Mouse (Mus musculus): ENCODE measurements around the gene Omt2a. TPM values are rescaled to one million over a fixed set of nuclear protein-coding genes. Genes with fewer than 3 reads are reported as not detected.
A peak's percentile ranks its signal among the peaks of the same experiment; 100 is the strongest.
"Not testable (repeated sequence)": the region's sequence is repeated elsewhere in the genome, so short reads cannot be mapped to it uniquely, and the experiment has no call there.

Omt2a gene
- polyA plus RNA-seq, 1 experiment from 2014 or later = not detected

- not testable (repeated sequence) for H3K4me2 ChIP-seq (ENCODE audit: low read depth, low read length); H3K4me1 ChIP-seq (ENCODE audit: control insufficient read depth, insufficient read depth, low read length); H3K27me3 ChIP-seq (ENCODE audit: control insufficient read depth, insufficient read depth, low read length); H3K9ac ChIP-seq (ENCODE audit: low read length); H3K27ac ChIP-seq (ENCODE audit: low read length); H3K4me3 ChIP-seq (replicated peaks; ENCODE audit: low read length); H3K36me3 ChIP-seq (ENCODE audit: control insufficient read depth, insufficient read depth, low read length); H3K9me3 ChIP-seq (replicated peaks; ENCODE audit: control insufficient read depth, low read length); ATAC-seq (ENCODE audit: insufficient read depth, low FRiP score)
- 82% methylated on average over 3 of the region's 3 CpGs for WGBS
Measured at GRCm38 (mm10) chr9:78349141-78349540, 34.5 kb upstream of the Omt2a start.

GRCm38 (mm10) chr9:78348206-78349004 lies 33.8 kb upstream of the Omt2a start:
- H3K4me1 ChIP-seq (ENCODE audit: control insufficient read depth, insufficient read depth, low read length); H3K27me3 ChIP-seq (ENCODE audit: control insufficient read depth, insufficient read depth, low read length); H3K4me3 ChIP-seq (replicated peaks; ENCODE audit: low read length); H3K36me3 ChIP-seq (ENCODE audit: control insufficient read depth, insufficient read depth, low read length); ATAC-seq (ENCODE audit: insufficient read depth, low FRiP score); H3K9ac ChIP-seq (ENCODE audit: low read length); H3K9me3 ChIP-seq (replicated peaks; ENCODE audit: control insufficient read depth, low read length); H3K4me2 ChIP-seq (ENCODE audit: low read depth, low read length): not testable (repeated sequence)
- WGBS = 54% methylated on average over 6 of the region's 6 CpGs
- peak overlapping the region; percentile 27; the same call in 1 of the 2 replicates for H3K27ac ChIP-seq (ENCODE audit: low read length)

- ATAC-seq (ENCODE audit: insufficient read depth, low FRiP score) = peak; percentile 88
- Histone ChIP-seq H3K27ac (ENCODE audit: low read length) (no peak overlapping the region), H3K27me3 (ENCODE audit: control insufficient read depth, insufficient read depth, low read length) (no peaks in the 10 kb centered on the region), H3K4me1 (ENCODE audit: control insufficient read depth, insufficient read depth, low read length) (no peaks in the 10 kb centered on the region), H3K9ac (ENCODE audit: low read length) (no peak overlapping the region), H3K36me3 (ENCODE audit: control insufficient read depth, insufficient read depth, low read length) (no peaks in the 10 kb centered on the region), H3K4me3 (replicated peaks; ENCODE audit: low read length) (no peak overlapping the region), H3K9me3 (replicated peaks; ENCODE audit: control insufficient read depth, low read length) (no peaks in the 10 kb centered on the region), H3K4me2 (ENCODE audit: low read depth, low read length) (no peak overlapping the region)
- 44% methylated on average over 3 of the region's 3 CpGs for WGBS
Measured at GRCm38 (mm10) chr9:78347004-78347403, 32.4 kb upstream of the Omt2a start.

- not testable (repeated sequence) for H3K36me3 ChIP-seq (ENCODE audit: control insufficient read depth, insufficient read depth, low read length); H3K4me3 ChIP-seq (replicated peaks; ENCODE audit: low read length); ATAC-seq (ENCODE audit: insufficient read depth, low FRiP score); H3K27me3 ChIP-seq (ENCODE audit: control insufficient read depth, insufficient read depth, low read length); H3K4me2 ChIP-seq (ENCODE audit: low read depth, low read length); H3K4me1 ChIP-seq (ENCODE audit: control insufficient read depth, insufficient read depth, low read length); H3K9ac ChIP-seq (ENCODE audit: low read length); H3K9me3 ChIP-seq (replicated peaks; ENCODE audit: control insufficient read depth, low read length); H3K27ac ChIP-seq (ENCODE audit: low read length)
- 50% methylated on average over 3 of the region's 4 CpGs for WGBS
Measured at GRCm38 (mm10) chr9:78345235-78345634, 30.6 kb upstream of the Omt2a start.

DNA sequence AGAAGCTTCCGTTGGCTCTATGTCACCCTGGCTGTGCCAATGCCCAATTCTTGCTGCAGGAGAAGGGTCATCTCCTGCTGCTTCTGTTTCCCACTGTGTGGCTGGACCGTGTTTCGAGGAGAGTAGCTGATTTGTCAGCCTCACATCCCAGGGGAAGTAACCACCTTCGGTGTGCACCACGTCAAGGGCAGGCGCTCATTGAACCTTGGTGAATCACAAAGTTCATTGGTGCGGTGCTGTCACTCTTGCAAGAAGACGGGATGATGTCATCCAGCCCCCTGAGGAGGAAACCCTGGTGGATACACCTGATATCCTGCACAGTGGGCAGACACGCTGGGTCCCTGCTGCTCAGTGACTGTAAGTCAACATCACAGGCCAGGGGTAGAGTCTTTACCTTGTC lies 28.5 kb upstream of the Omt2a start:
- H3K9me3 ChIP-seq (replicated peaks; ENCODE audit: control insufficient read depth, low read length); H3K4me2 ChIP-seq (ENCODE audit: low read depth, low read length); H3K4me3 ChIP-seq (replicated peaks; ENCODE audit: low read length); H3K9ac ChIP-seq (ENCODE audit: low read length); ATAC-seq (ENCODE audit: insufficient read depth, low FRiP score); H3K36me3 ChIP-seq (ENCODE audit: control insufficient read depth, insufficient read depth, low read length); H3K27ac ChIP-seq (ENCODE audit: low read length); H3K4me1 ChIP-seq (ENCODE audit: control insufficient read depth, insufficient read depth, low read length); H3K27me3 ChIP-seq (ENCODE audit: control insufficient read depth, insufficient read depth, low read length): not testable (repeated sequence)
- 89% methylated on average over 9 of the region's 9 CpGs for WGBS

GRCm38 (mm10) chr9:78342494-78342893 lies 27.9 kb upstream of the Omt2a start:
- not testable (repeated sequence) for H3K36me3 ChIP-seq (ENCODE audit: control insufficient read depth, insufficient read depth, low read length); H3K27ac ChIP-seq (ENCODE audit: low read length); H3K9me3 ChIP-seq (replicated peaks; ENCODE audit: control insufficient read depth, low read length); H3K9ac ChIP-seq (ENCODE audit: low read length); H3K4me2 ChIP-seq (ENCODE audit: low read depth, low read length); ATAC-seq (ENCODE audit: insufficient read depth, low FRiP score); H3K27me3 ChIP-seq (ENCODE audit: control insufficient read depth, insufficient read depth, low read length); H3K4me1 ChIP-seq (ENCODE audit: control insufficient read depth, insufficient read depth, low read length); H3K4me3 ChIP-seq (replicated peaks; ENCODE audit: low read length)
- WGBS = 91% methylated on average over 4 of the region's 4 CpGs

DNA sequence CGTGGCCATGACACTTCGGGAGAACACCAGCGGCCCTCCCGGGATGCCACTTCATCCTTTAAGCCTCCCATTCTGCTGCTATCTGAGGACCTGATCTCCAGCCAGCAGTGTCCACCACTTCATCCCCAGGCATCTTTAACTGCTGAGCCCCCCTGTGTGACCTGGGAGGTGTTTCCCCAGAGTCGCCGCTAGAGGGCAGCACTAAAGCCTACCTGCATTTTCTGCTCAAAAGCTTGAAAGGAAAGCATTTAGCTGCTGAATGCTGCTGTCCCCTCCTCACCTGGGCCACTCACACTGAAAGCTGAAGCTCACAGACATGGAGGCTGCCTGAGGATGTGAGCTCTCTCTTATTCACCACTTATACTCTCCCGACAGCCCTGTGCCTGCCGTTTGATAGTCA lies 25.7 kb upstream of the Omt2a start:
- H3K9ac ChIP-seq (ENCODE audit: low read length); ATAC-seq (ENCODE audit: insufficient read depth, low FRiP score); H3K36me3 ChIP-seq (ENCODE audit: control insufficient read depth, insufficient read depth, low read length); H3K9me3 ChIP-seq (replicated peaks; ENCODE audit: control insufficient read depth, low read length); H3K27me3 ChIP-seq (ENCODE audit: control insufficient read depth, insufficient read depth, low read length); H3K4me2 ChIP-seq (ENCODE audit: low read depth, low read length); H3K4me3 ChIP-seq (replicated peaks; ENCODE audit: low read length); H3K4me1 ChIP-seq (ENCODE audit: control insufficient read depth, insufficient read depth, low read length); H3K27ac ChIP-seq (ENCODE audit: low read length): not testable (repeated sequence)
- WGBS = 16% methylated on average over 8 of the region's 8 CpGs

DNA sequence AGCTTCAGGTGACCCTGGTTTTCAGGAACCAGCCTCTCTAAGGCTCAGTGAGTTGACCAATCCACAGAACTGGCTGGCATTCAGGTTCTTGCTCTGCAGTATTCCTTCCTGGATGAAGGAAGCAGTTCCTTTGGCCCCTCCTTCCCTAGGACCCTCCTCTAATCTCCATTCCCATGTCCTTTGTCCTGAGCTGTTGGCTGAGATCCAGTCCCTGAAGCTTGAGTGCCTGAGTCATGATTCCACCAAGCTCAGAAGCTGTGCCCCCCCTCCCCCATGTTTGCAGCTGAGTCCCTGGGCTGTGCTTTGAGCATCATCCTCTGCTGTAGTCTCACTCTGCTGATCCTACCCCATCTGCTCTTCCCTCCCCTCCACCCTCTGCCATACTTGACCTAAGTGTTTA lies 22.5 kb upstream of the Omt2a start:
- not testable (repeated sequence) for H3K9me3 ChIP-seq (replicated peaks; ENCODE audit: control insufficient read depth, low read length)

GRCm38 (mm10) chr9:78327289-78327688 lies 12.7 kb upstream of the Omt2a start, which contains the start of gene Omt2b:
TSS of gene Omt2b (plus strand) at chr9:78327589.
- ATAC-seq (ENCODE audit: insufficient read depth, low FRiP score); H3K9me3 ChIP-seq (replicated peaks; ENCODE audit: control insufficient read depth, low read length); H3K9ac ChIP-seq (ENCODE audit: low read length); H3K27me3 ChIP-seq (ENCODE audit: control insufficient read depth, insufficient read depth, low read length); H3K4me3 ChIP-seq (replicated peaks; ENCODE audit: low read length); H3K4me2 ChIP-seq (ENCODE audit: low read depth, low read length); H3K36me3 ChIP-seq (ENCODE audit: control insufficient read depth, insufficient read depth, low read length); H3K27ac ChIP-seq (ENCODE audit: low read length); H3K4me1 ChIP-seq (ENCODE audit: control insufficient read depth, insufficient read depth, low read length): not testable (repeated sequence)
- WGBS = 86% methylated on average over 1 of the region's 1 CpGs

More for the DNA sequence above, 22.5 kb upstream of the Omt2a start:
- H3K27me3 ChIP-seq (ENCODE audit: control insufficient read depth, insufficient read depth, low read length); H3K27ac ChIP-seq (ENCODE audit: low read length); H3K36me3 ChIP-seq (ENCODE audit: control insufficient read depth, insufficient read depth, low read length); H3K4me3 ChIP-seq (replicated peaks; ENCODE audit: low read length); H3K4me1 ChIP-seq (ENCODE audit: control insufficient read depth, insufficient read depth, low read length); H3K4me2 ChIP-seq (ENCODE audit: low read depth, low read length); H3K9ac ChIP-seq (ENCODE audit: low read length): not testable (repeated sequence)
- ATAC-seq (ENCODE audit: insufficient read depth, low FRiP score) = peak; percentile 71

All from stomach, embryonic 16.5 days (tissue).